Mouse (Mus musculus) retina, adult 2 months (tissue): ENCODE data around the gene Olfr366.
"Not testable (repeated sequence)": the region's sequence is repeated elsewhere in the genome, so short reads cannot be mapped to it uniquely, and the experiment has no call there.

Source experiments
- DNase-seq: peaks from one replicate; pipeline ENCODE4 v3.0.0-alpha.2; 2012; ENCODE audit warnings: low read depth, low spot score

The Olfr366 gene

GRCm38 (mm10) chr2:37211274-37211673, at the start of gene Olfr366:
TSS of gene Olfr366 (plus strand) at chr2:37211574.
- no peak for DNase-seq

GRCm38 (mm10) chr2:37187898-37188297, 23.5 kb upstream of the Olfr366 start, which contains the start of gene Olfr365:
TSS of gene Olfr365 (plus strand) at chr2:37188198.
- DNase-seq = no peak

GRCm38 (mm10) chr2:37261781-37262180, 50.4 kb downstream of the Olfr366 start:
- not testable (repeated sequence) for DNase-seq
